Mouse (Mus musculus) small intestine, adult 10 weeks (tissue): ENCODE measurements around the gene Hmgcr. TPM values are rescaled to one million over a fixed set of nuclear protein-coding genes. Genes with fewer than 3 reads are reported as not detected.

Source experiments
- polyA plus RNA-seq: library from polyadenylated mRNA; stranded (reverse); fragments of 350-450 nt; fragmentation: Illumina TruSeq; extraction: RNeasy Lipid Tissue Mini Kit (QIAGEN cat#74804); gene quantifications from one replicate; pipeline ENCODE4 v1.2.3, GENCODE M21; 2014; ENCODE audit warnings: low replicate concordance

Gene Hmgcr
- polyA plus RNA-seq: 21.7 TPM

DNA sequence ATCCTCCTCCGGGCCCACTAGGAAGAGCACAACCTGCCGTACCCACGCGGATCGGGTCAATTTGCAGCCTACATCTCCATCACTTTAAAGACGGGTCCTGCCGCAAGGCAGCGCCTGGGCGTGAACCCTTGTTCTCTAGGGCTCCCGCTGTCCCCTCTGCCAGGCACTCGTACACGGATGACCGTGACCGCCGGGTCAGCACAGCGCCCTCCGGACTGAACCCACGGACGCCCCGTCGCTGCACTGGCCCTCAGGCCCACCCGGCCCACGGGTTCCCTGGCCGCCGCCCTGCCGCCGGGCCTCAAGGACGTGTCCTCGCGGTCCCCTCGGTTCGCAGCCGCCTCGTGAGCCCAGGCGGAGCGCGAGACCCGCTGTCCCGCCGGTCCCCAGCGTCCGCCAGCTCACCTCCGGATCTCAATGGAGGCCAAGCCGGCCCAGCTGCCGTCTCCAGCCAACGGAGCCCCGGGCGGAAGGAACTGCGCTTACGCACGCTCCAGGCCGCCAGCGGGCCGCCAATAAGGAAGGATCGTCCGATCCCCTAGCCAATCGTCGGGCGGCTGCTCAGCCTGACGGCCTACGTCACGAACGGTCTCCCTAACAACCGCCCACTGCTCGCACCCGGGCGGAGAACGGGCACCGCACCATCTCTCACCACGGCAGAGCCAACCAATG lies at the start of gene Hmgcr:
Gene Hmgcr (minus strand): TSS at position 531 of the 672 bp plus-strand sequence.

Other genes with a start within 250 kb of the Hmgcr start
- 0.15 TPM for gene Ankdd1b, start 199.7 kb downstream of the Hmgcr start, polyA plus RNA-seq
- gene Gm17622, start 180.2 kb downstream of the Hmgcr start, polyA plus RNA-seq: not detected
- gene Polk, start 128.4 kb downstream of the Hmgcr start, polyA plus RNA-seq: 11.6 TPM
- gene Col4a3bp, start 128.3 kb downstream of the Hmgcr start, polyA plus RNA-seq: 118 TPM
- gene Ankrd31, start 77.3 kb upstream of the Hmgcr start, polyA plus RNA-seq: 0.26 TPM